Mouse (Mus musculus) frontal cortex, postnatal 10 days (tissue): ENCODE results near the gene D630023F18Rik.

ENCODE experiments used
- DNase-seq, 2 experiments: peaks; one replicate each; pipeline ENCODE4 v3.0.0; 2022; ENCODE audit warnings: low spot score in 2 of 2, mixed read lengths in 1 of 2

The D630023F18Rik gene

GRCm38 (mm10) chr1:65112031-65112806 lies 10.8 kb downstream of the D630023F18Rik start:
- DNase-seq: peak; percentile 32 to 55

- DNase-seq: no peak
Measured at GRCm38 (mm10) chr1:65109756-65110435, 13.1 kb downstream of the D630023F18Rik start.

GRCm38 (mm10) chr1:65109196-65109595 lies 13.8 kb downstream of the D630023F18Rik start:
- DNase-seq: no peak

- DNase-seq: no peak
Measured at GRCm38 (mm10) chr1:65107654-65108279, 15.2 kb downstream of the D630023F18Rik start.

GRCm38 (mm10) chr1:65103273-65103672 lies 19.7 kb downstream of the D630023F18Rik start, which contains the start of gene Cryga:
TSS of gene Cryga (minus strand) at chr1:65103373.
- no peak for DNase-seq

- DNase-seq: no peak
Measured at GRCm38 (mm10) chr1:65096953-65097352, 26.1 kb downstream of the D630023F18Rik start.

- no peak for DNase-seq
Measured at GRCm38 (mm10) chr1:65091566-65091965, 31.4 kb downstream of the D630023F18Rik start.

- no peak for DNase-seq
Measured at GRCm38 (mm10) chr1:65090370-65090769, 32.6 kb downstream of the D630023F18Rik start.

- DNase-seq: no peak
Measured at GRCm38 (mm10) chr1:65088567-65089356, 34.3 kb downstream of the D630023F18Rik start.

- DNase-seq: no peak
Measured at GRCm38 (mm10) chr1:65082188-65082587, 40.8 kb downstream of the D630023F18Rik start, which contains the start of gene Crygb. TSS of gene Crygb (minus strand) at chr1:65082288.

GRCm38 (mm10) chr1:65075607-65076006 lies 47.4 kb downstream of the D630023F18Rik start:
- no peak for DNase-seq

- DNase-seq: no peak
Measured at GRCm38 (mm10) chr1:65073589-65073988, 49.4 kb downstream of the D630023F18Rik start, which contains the start of gene Crygc. TSS of gene Crygc (minus strand) at chr1:65073689.

GRCm38 (mm10) chr1:65067842-65068241 lies 55.2 kb downstream of the D630023F18Rik start:
- DNase-seq: no peak

- DNase-seq: no peak
Measured at GRCm38 (mm10) chr1:65064201-65064600, 58.8 kb downstream of the D630023F18Rik start.

- DNase-seq: no peak
Measured at GRCm38 (mm10) chr1:65063352-65063751, 59.7 kb downstream of the D630023F18Rik start, which contains the start of gene Crygd. TSS of gene Crygd (minus strand) at chr1:65063452.
